8 mouse cellular contexts compared by ENCODE assay signal in genomic region chr11:17460024-17460919, GRCm38 (mm10).
DNase-seq lines count a peak whose midpoint lies in the region; ATAC-seq and TF ChIP-seq lines count a peak whose summit lies in the region.

No protein-coding gene starts in this region.

- H3K4me3 ChIP-seq in gastrocnemius, adult 2 months, result peak overlapping the region; percentile 57
- H3K4me3 ChIP-seq in forebrain, embryonic 12.5 days (replicated peaks), result no peak overlapping the region
- no peak overlapping the region; the same call in 1 of the 2 replicates for H3K4me3 ChIP-seq in hindbrain, embryonic 16.5 days (ENCODE audit: low read length)
- H3K4me3 ChIP-seq in liver, embryonic 15.5 days (replicated peaks), result no peak overlapping the region

- intact Hi-C loops in gastrocnemius, adult 2 months (cut with DNase I), result no loop called here

- no peak overlapping the region for H3K27ac ChIP-seq in gastrocnemius, adult 2 months
- no peak overlapping the region for H3K27ac ChIP-seq in forebrain, embryonic 12.5 days
- peak overlapping the region; percentile 61 for H3K27ac ChIP-seq in hindbrain, embryonic 16.5 days (ENCODE audit: low read depth, low read length)
- H3K27ac ChIP-seq in liver, embryonic 15.5 days (replicated peaks), result no peak overlapping the region

- peaks cover 5% of the 10 kb centered on the region; the same call in 1 of the 2 replicates for H3K4me1 ChIP-seq in forebrain, embryonic 12.5 days
- H3K4me1 ChIP-seq in hindbrain, embryonic 16.5 days (ENCODE audit: control insufficient read depth, insufficient read depth, low read depth, low read length), result peaks cover 5% of the 10 kb centered on the region
- no peaks in the 10 kb centered on the region for H3K4me1 ChIP-seq in liver, embryonic 15.5 days (replicated peaks)

- H3K36me3 ChIP-seq in forebrain, embryonic 12.5 days (replicated peaks), result no peaks in the 10 kb centered on the region
- H3K36me3 ChIP-seq in hindbrain, embryonic 16.5 days (ENCODE audit: control insufficient read depth, insufficient read depth, low read length), result no peaks in the 10 kb centered on the region
- no peaks in the 10 kb centered on the region for H3K36me3 ChIP-seq in liver, embryonic 15.5 days (replicated peaks)

- peak; percentile 40 for ATAC-seq in forebrain, embryonic 12.5 days (ENCODE audit: low FRiP score)
- ATAC-seq in hindbrain, embryonic 16.5 days, result peak; percentile 90
- no peak for ATAC-seq in liver, embryonic 15.5 days (ENCODE audit: insufficient read depth)

- H3K9me3 ChIP-seq in forebrain, embryonic 12.5 days, result no peaks in the 10 kb centered on the region
- H3K9me3 ChIP-seq in hindbrain, embryonic 16.5 days (ENCODE audit: control insufficient read depth, low read length), result no peaks in the 10 kb centered on the region
- H3K9me3 ChIP-seq in liver, embryonic 15.5 days (replicated peaks), result no peaks in the 10 kb centered on the region

- WGBS in forebrain, embryonic 12.5 days, result 3% methylated on average over 11 of the region's 11 CpGs
- 5% methylated on average over 11 of the region's 11 CpGs for whole genome bisulfite sequencing in hindbrain, embryonic 16.5 days
- 31% methylated on average over 11 of the region's 11 CpGs for WGBS in liver, embryonic 15.5 days (ENCODE audit: insufficient replicate concordance)

- peaks cover 62% of the 10 kb centered on the region for H3K27me3 ChIP-seq in forebrain, embryonic 12.5 days
- H3K27me3 ChIP-seq in hindbrain, embryonic 16.5 days (replicated peaks; ENCODE audit: control insufficient read depth, insufficient read depth, low read length), result no peaks in the 10 kb centered on the region
- no peaks in the 10 kb centered on the region for H3K27me3 ChIP-seq in liver, embryonic 15.5 days

- H3K9ac ChIP-seq in forebrain, embryonic 12.5 days, result no peak overlapping the region
- no peak overlapping the region for H3K9ac ChIP-seq in hindbrain, embryonic 16.5 days (ENCODE audit: low read depth, low read length)
- no peak overlapping the region for H3K9ac ChIP-seq in liver, embryonic 15.5 days

- peak overlapping the region; percentile 41 for H3K4me2 ChIP-seq in forebrain, embryonic 12.5 days
- H3K4me2 ChIP-seq in hindbrain, embryonic 16.5 days (ENCODE audit: low read length), result peak overlapping the region; percentile 45
- H3K4me2 ChIP-seq in liver, embryonic 15.5 days, result peak overlapping the region; percentile 4; the same call in 1 of the 2 replicates

- DNase-seq in gastrocnemius, adult 2 months, result no peak
- no peak for DNase-seq in gastrocnemius, adult 8-10 months (ENCODE audit: low spot score in 2 of 2)
- DNase-seq in brain, embryonic 18.5 days (ENCODE audit: low read depth, low spot score), result peak; percentile 18
- peak; percentile 76 for DNase-seq in retina, postnatal 1 day
- DNase-seq in spleen, postnatal 4 days (ENCODE audit: low spot score in 2 of 2), result no peak

- TF ChIP-seq CTCF in gastrocnemius, adult 2 months (IDR thresholded peaks at IDR 0.05), result peak; percentile 82

Comparison
In these comparisons a context has a peak if more than half of its experiments do, and no peak if none do; other contexts are left out.
1. DNase-seq: peak in brain, embryonic 18.5 days (single experiment) and retina, postnatal 1 day (single experiment); none in gastrocnemius, adult 2 months (single experiment), gastrocnemius, adult 8-10 months (0 of 2) and spleen, postnatal 4 days (0 of 2).
2. Peak in every context shown above with its lines, with median percentiles within 50 percentile points of each other: H3K4me2 ChIP-seq.